Mouse (Mus musculus) embryonic facial prominence, embryonic 14.5 days (tissue): ENCODE measurements at regions not wholly inside any gene's neighbourhood (a gene's known extent, or its start where the extent isn't known, plus 50 kb on each side); places are given as distances from the start of the nearest gene placed in this dataset.
A peak's percentile ranks its signal among the peaks of the same experiment; 100 is the strongest.

Source experiments
- ATAC-seq: fragments of 200-750 bp; cut with Nextera tagmentation; 2 replicates; pipeline ENCODE4 v1.8.0; 2017; ENCODE audit warnings: low read depth, moderate number of reproducible peaks, moderate TSS enrichment
- DNase-seq: peaks from one replicate; pipeline ENCODE4 v3.0.0-alpha.2; 2015; ENCODE audit warnings: low spot score
- H3K27ac ChIP-seq: fragments of 300-500 bp; sonication (generic); replicated peaks from 2 replicates; pipeline ENCODE4 v1.5.1; 2014; ENCODE audit warnings: low read depth, mild to moderate bottlenecking, low read length, moderate library complexity
- H3K27me3 ChIP-seq: fragments of 300-500 bp; sonication (generic); replicated peaks from 2 replicates; pipeline ENCODE4 v1.6.1; 2014; ENCODE audit warnings: low read length; ENCODE audit not compliant: control insufficient read depth, insufficient read depth
- H3K36me3 ChIP-seq: fragments of 300-500 bp; sonication (generic); 2 replicates; pipeline ENCODE4 v1.6.1; 2014; ENCODE audit warnings: low read length, mixed read lengths; ENCODE audit not compliant: control insufficient read depth, insufficient read depth
- H3K4me1 ChIP-seq: fragments of 300-500 bp; sonication (generic); 2 replicates; pipeline ENCODE4 v1.6.1; 2014; ENCODE audit warnings: antibody characterized with exemption, low read length; ENCODE audit not compliant: control insufficient read depth, insufficient read depth
- H3K4me2 ChIP-seq: fragments of 300-500 bp; sonication (generic); 2 replicates; pipeline ENCODE4 v1.6.1; 2014; ENCODE audit warnings: low read depth, mild to moderate bottlenecking, low read length, moderate library complexity, mixed read lengths
- H3K4me3 ChIP-seq: fragments of 300-500 bp; sonication (generic); 2 replicates; pipeline ENCODE4 v1.5.1; 2014; ENCODE audit warnings: low read depth, mild to moderate bottlenecking, low read length
- H3K9ac ChIP-seq: fragments of 300-500 bp; sonication (generic); 2 replicates; pipeline ENCODE4 v1.6.1; 2014; ENCODE audit warnings: low read depth, mild to moderate bottlenecking, low read length, moderate library complexity, mixed read lengths
- H3K9me3 ChIP-seq: fragments of 300-500 bp; sonication (generic); 2 replicates; pipeline ENCODE4 v1.6.1; 2016; ENCODE audit warnings: low read length; ENCODE audit not compliant: control insufficient read depth
- WGBS: fragments of 180-500 bp; shearing (Covaris S2); extraction: QIAGEN DNeasy Blood & Tissue Kit; methylation state at CpG from one replicate; pipeline ENCODE4 v1.1.7; 2014; 5-methylcytosine and 5-hydroxymethylcytosine counted together

DNA sequence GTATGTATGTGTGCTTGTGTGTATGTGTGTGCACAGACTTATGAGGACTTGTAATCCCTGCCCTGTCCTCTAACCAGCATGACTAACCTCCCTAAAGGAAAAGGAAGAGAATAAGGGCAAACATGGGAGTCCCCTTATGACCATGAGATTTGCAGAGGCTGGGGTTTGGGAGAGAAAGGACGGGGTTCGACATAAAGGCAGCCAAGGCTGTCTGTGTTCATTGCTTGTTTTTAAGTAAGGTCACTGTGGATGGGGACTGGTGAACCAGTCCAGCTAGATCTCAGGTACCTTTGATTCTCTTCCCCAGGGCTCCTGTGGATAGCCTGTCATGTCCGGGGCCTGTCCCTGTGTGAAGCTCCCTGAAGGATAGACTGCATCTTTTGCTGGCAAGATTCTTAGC is 55.6 kb downstream of the Irf2bp2 start:
- H3K4me3 ChIP-seq, result no peak overlapping the region
- WGBS, result 31% methylated on average over 3 of the region's 3 CpGs
- no peak for ATAC-seq
- no peak overlapping the region for H3K4me2 ChIP-seq
- no peaks in the 10 kb centered on the region for H3K9me3 ChIP-seq
- peaks cover 40% of the 10 kb centered on the region for H3K4me1 ChIP-seq
- peak overlapping the region; percentile 86; the same call in 1 of the 2 replicates for H3K27ac ChIP-seq
- no peaks in the 10 kb centered on the region for H3K27me3 ChIP-seq
- no peak overlapping the region for H3K9ac ChIP-seq
- no peaks in the 10 kb centered on the region for H3K36me3 ChIP-seq
- DNase-seq, result no peak

DNA sequence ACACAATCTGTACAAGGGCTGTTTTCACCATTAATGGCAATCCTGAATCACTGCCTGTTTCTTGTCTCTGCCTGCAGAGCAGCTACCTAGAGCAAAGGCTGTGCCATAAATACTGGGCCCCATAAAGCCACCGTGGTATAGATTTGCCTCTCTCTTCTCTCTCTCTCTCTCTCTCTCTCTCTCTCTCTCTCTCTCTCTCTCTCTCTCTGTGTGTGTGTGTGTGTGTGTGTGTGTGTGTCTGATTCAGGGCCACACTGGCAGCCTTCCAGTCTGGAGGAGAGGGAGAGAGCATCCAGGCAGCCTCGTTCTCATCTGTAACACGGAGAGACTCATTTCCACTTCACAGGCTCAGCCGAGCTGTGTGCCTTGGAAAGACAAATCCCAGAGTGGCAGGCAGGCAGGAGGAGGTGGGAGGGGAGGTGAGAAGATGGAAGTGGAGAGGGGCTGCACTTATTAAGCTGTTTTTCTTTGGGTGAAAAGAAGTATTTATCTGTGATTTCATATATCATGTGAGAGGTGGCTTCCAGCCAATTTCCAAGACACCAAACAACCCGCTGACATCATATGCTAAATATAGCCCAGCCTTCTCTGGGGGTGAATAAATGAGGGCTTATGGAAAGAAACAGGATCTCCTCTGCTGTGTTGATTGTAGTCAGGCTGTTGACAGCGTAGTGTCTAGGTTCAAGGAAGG is 56.7 kb downstream of the Irf2bp2 start:
- Histone ChIP-seq H3K4me3 (no peak overlapping the region), H3K9ac (peak overlapping the region; percentile 28), H3K4me1 (peaks cover 45% of the 10 kb centered on the region), H3K4me2 (peak overlapping the region; percentile 11; the same call in 1 of the 2 replicates), H3K36me3 (no peaks in the 10 kb centered on the region), H3K9me3 (no peaks in the 10 kb centered on the region), H3K27ac (peak overlapping the region; percentile 86), H3K27me3 (no peaks in the 10 kb centered on the region)
- ATAC-seq (peak; percentile 85), DNase-seq (peak; percentile 95)
- 7% methylated on average over 6 of the region's 6 CpGs for WGBS

DNA sequence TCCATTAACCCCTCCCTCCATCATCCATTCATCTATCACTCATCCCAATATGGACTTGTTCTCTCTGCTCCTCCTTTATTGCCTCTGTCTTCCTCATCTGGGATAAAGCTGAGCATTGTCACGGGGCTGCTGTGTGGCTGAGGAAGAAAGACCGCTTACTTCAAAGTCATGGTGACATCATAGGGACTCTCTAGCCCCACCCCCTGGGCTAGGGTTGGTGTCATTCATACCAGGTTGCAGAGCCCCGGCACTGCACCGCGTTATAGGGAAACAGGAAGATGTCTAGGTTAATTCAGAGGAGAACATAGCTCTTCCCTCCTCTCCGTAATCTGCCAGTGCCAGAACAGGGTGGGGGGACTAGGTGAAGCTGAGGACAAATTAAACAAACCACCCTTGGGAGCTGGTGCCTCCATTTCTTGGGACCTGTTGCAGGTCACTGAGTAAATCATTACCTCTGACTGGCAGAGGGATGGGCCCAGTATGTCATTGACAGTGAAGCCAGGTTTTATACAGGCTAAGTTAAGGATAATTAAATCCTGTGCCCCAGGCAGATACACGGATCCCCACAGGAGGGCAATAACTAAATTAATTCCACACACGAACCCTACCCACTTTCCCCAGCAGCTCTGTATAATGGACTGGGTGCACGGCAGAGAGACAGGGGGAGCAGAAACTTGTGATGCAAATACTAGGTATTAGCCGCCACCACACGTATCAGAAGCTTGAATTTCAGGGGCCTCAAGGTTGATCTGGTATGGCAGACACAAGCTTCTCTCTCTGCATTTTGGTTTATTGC is 57.5 kb downstream of the Irf2bp2 start:
- H3K4me1 ChIP-seq, result peaks cover 45% of the 10 kb centered on the region
- WGBS, result 29% methylated on average over 11 of the region's 11 CpGs
- ATAC-seq, result peak; percentile 1; the same call in 1 of the 2 replicates
- H3K4me2 ChIP-seq, result peak overlapping the region; percentile 11; the same call in 1 of the 2 replicates
- peak; percentile 35 for DNase-seq
- peak overlapping the region; percentile 27; the same call in 1 of the 2 replicates for H3K9ac ChIP-seq
- H3K36me3 ChIP-seq, result no peaks in the 10 kb centered on the region
- H3K27me3 ChIP-seq, result no peaks in the 10 kb centered on the region
- H3K27ac ChIP-seq, result peak overlapping the region; percentile 86
- H3K9me3 ChIP-seq, result no peaks in the 10 kb centered on the region
- no peak overlapping the region for H3K4me3 ChIP-seq

DNA sequence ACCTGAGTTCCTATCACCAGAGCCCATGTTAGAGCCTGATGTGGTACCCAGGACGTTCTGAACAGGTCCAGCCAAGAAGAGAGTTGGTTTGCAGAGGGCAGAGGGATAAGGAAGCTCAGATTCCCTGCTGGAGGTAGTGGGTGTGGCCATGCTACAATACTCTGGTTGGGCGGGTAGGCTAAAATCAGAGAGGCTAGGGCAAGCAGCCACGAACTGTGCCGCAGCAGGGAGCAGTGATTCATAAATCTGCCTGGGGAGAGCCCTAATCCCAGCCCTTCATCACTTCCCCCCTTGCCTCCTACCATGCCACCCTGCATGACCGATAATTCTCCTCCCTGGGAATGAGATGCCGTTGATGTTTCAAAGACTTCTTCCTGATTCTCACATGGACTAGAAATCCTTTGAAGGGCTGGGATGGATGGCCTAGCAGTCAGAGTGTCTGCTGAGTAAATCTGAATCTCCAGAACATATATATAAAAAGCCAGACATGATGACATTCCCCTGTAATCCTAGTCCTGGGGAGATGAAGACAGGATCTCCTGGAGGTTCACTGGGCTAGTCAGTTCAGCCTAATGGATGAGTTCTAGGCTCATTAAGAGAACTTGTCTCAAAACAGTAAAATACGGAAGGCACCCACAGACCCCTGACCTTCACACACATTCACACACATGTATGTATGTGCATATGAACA is 57.6 kb upstream of the Tarbp1 start:
- Histone ChIP-seq H3K36me3 (no peaks in the 10 kb centered on the region), H3K9ac (no peak overlapping the region), H3K9me3 (no peaks in the 10 kb centered on the region), H3K4me3 (no peak overlapping the region), H3K4me1 (peaks cover 27% of the 10 kb centered on the region), H3K4me2 (no peak overlapping the region), H3K27me3 (no peaks in the 10 kb centered on the region), H3K27ac (no peak overlapping the region)
- DNase-seq (peak; percentile 44), ATAC-seq (no peak)
- 37% methylated on average over 7 of the region's 7 CpGs for WGBS

DNA sequence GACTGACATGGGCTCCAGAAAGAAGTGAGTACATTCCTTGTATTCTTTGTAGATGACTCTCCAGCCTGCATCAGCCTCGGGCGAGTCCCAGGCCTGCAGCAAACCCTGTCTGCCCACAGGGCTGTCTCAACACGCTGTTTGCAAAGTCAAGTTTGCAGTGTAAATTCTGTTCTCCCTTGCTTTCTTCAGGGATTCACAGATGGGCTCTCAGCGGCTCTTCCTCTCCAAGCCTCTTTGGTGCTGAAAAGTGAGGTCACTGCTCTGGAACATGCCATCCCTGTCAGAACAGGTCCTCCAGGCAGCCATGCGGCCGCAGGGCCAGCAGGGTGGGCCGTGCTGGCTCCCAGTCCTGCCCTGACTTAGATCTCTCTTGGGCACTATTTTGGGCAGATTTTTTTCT is 56.6 kb upstream of the Tarbp1 start:
- DNase-seq, result no peak
- Histone ChIP-seq H3K36me3 (no peaks in the 10 kb centered on the region), H3K4me2 (no peak overlapping the region), H3K4me1 (peaks cover 23% of the 10 kb centered on the region), H3K9ac (no peak overlapping the region), H3K27me3 (no peaks in the 10 kb centered on the region), H3K27ac (no peak overlapping the region), H3K4me3 (no peak overlapping the region), H3K9me3 (no peaks in the 10 kb centered on the region)
- WGBS, result 80% methylated on average over 7 of the region's 7 CpGs
- no peak for ATAC-seq

DNA sequence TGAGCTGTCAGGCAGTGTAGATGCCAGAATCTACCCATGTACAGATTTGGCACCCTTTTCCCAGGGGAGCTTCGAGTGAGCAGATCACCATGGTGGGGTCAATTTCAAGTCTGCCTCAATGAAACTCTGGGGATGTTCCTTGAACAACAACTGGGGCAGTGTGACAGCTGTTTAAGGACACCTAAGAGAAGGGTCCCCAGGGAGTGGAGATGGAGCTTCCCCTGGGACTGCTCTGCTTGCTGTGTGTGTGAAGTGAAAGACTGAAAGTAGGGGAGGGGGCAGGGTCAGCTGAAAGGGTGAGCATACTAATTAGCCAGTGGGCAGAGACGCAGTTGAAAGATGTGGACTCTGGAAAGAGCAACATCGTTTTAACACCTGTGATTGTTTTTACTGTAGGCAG is 54.5 kb upstream of the Tarbp1 start:
- H3K27ac ChIP-seq, result no peak overlapping the region
- H3K9me3 ChIP-seq, result no peaks in the 10 kb centered on the region
- H3K4me2 ChIP-seq, result no peak overlapping the region
- H3K4me3 ChIP-seq, result no peak overlapping the region
- 46% methylated on average over 3 of the region's 3 CpGs for WGBS
- H3K9ac ChIP-seq, result no peak overlapping the region
- ATAC-seq (no peak), DNase-seq (no peak)
- no peaks in the 10 kb centered on the region for H3K27me3 ChIP-seq
- H3K4me1 ChIP-seq, result peaks cover 27% of the 10 kb centered on the region
- H3K36me3 ChIP-seq, result no peaks in the 10 kb centered on the region

DNA sequence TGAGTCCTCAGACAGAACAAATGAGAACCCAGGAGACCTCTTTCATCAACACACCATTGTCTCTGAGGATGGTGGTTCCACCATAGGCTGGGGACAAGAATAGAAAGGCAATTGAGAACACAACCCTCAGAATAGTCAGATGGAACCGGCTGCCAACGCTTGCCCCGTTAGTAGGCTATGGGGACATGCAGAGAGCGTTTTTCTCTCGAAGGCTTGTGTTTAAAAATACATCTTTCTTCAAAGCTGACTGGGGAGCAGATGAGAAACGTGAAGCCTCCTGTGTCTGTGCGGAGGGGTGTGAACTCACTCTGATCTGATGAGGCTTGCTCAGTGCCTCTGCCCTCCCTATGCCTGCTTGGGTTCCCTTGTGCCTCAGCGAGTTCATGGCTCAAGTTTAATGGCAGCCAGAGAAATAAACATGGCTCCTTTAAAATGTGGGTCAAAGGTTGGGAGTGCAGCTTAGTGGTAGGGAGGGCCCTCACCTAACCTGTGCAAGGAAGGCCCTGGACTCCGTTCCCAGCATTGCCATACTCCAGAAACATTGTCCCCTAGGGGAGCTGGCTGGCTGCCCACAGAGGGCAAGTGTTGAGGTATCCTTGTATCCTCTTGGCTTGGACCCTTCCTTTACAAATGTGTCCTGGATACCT is 53.7 kb upstream of the Tarbp1 start:
- no peaks in the 10 kb centered on the region for H3K9me3 ChIP-seq
- ATAC-seq (no peak), DNase-seq (no peak)
- H3K4me1 ChIP-seq, result peaks cover 31% of the 10 kb centered on the region
- no peaks in the 10 kb centered on the region for H3K27me3 ChIP-seq
- no peaks in the 10 kb centered on the region for H3K36me3 ChIP-seq
- H3K27ac ChIP-seq, result no peak overlapping the region
- no peak overlapping the region for H3K9ac ChIP-seq
- no peak overlapping the region for H3K4me3 ChIP-seq
- no peak overlapping the region for H3K4me2 ChIP-seq
- 57% methylated on average over 9 of the region's 9 CpGs for WGBS

DNA sequence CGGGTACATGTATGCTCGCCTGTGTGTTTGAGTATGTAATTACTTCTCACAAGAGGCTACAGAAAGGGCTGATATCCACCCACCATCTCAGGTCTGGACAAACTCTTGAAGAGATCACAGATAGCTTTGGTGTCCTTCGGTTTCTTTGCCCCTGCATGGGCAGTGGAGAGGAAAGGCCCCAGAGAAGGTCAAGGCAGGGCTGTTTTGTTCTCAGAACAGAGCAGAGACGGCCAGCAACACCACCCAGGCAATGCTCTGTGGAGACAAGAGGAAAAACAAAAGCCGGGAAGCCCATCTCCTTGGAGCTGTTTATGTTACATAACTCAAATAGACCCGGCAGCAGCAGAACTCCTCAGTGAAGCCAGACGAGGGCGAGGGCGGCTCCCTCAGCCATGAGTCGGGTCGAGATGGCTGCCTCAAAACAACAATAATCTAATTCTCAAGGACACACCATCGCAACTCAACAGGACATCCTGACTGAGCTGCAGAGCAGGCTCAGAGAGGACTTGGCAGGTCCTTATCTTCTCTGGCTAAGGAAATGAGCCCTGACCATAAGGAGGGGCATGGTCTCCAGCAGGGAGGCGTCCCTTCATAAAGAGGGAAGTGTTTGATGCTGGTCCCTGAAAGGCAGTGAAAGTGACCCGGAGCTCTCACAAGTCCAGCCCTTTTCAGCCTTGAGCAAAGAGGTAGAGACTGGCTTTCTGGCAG is 52.2 kb upstream of the Tarbp1 start:
- H3K9me3 ChIP-seq, result no peaks in the 10 kb centered on the region
- H3K9ac ChIP-seq, result no peak overlapping the region
- DNase-seq (peak; percentile 48), ATAC-seq (no peak)
- peaks cover 34% of the 10 kb centered on the region for H3K4me1 ChIP-seq
- H3K27ac ChIP-seq, result peak overlapping the region; percentile 46; the same call in 1 of the 2 replicates
- no peaks in the 10 kb centered on the region for H3K27me3 ChIP-seq
- 47% methylated on average over 14 of the region's 14 CpGs for WGBS
- no peak overlapping the region for H3K4me2 ChIP-seq
- H3K4me3 ChIP-seq, result no peak overlapping the region
- no peaks in the 10 kb centered on the region for H3K36me3 ChIP-seq
